Comparison of ENCODE assay signal across 14 mouse cellular contexts in the genomic region with DNA sequence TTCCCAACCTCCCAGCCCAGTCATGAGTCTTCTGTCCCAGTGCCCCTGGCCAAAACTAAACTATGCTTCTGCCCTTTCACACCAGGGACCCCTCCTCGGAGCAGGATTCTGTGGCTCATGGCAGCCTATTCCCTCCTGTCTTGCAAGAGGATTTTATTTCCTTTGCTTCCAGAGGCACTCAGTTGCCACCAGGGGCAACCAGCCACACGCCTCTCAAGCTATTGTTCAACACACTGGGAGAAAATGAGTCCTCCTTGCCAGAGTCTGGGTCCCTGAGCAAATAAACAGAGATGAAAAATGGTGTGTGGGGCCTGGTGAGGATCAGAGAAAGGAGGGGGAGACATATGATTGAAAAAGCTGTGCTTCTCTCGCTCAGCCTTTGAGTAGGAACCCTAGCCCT.
A peak's percentile ranks its signal among the peaks of the same experiment; 100 is the strongest.
DNase-seq lines count a peak whose midpoint lies in the region; ATAC-seq lines count a peak whose summit lies in the region.
"Had no signal": no experiment of that assay in that cellular context is flagged by ENCODE, and none has a peak within 500 bp of the region (broad histone marks: within the 10 kb centered on the region; RNA-seq: fewer than 3 reads in every experiment).

No protein-coding gene starts in this region.

- intact Hi-C loops in left cerebral cortex, postnatal 4 days (cut with DNase I), result no loop called here
- intact Hi-C loops in left cerebral cortex, postnatal 10 days (cut with DNase I), result no loop called here

- no peak overlapping the region for H3K4me2 ChIP-seq in midbrain, embryonic 12.5 days (replicated peaks)
- H3K4me2 ChIP-seq: liver, embryonic 12.5 days had no signal

- WGBS in hindbrain, embryonic 10.5 days, result 29% methylated on average over 3 of the region's 3 CpGs
- 25% methylated on average over 3 of the region's 3 CpGs for WGBS in midbrain, embryonic 12.5 days
- 52% methylated on average over 3 of the region's 3 CpGs for WGBS in limb, embryonic 10.5 days

- peak; percentile 3 for DNase-seq in left cerebral cortex, postnatal 4 days
- no peak for DNase-seq in left cerebral cortex, postnatal 10 days (ENCODE audit: extremely low spot score in 1 of 2, low spot score in 2 of 2)
- peak; percentile 9 for DNase-seq in hindbrain, embryonic 10.5 days (ENCODE audit: low spot score)
- peak; percentile 10 for DNase-seq in retina, embryonic 14.5 days (ENCODE audit: low spot score)
- no peak for DNase-seq in right cerebral cortex, postnatal 36 days (ENCODE audit: low spot score in 2 of 2)
- no peak for DNase-seq in layer of hippocampus, adult 9-11 months
- no peak for DNase-seq in limb, embryonic 10.5 days (ENCODE audit: low spot score)
- DNase-seq: heart, adult 18-20 months; kidney, postnatal 14 days; lung, postnatal 4 days had no signal

- no peak overlapping the region for H3K9ac ChIP-seq in midbrain, embryonic 12.5 days (replicated peaks)
- H3K9ac ChIP-seq: liver, embryonic 12.5 days had no signal

- peak overlapping the region; percentile 29; the same call in 1 of the 2 replicates for H3K27ac ChIP-seq in hindbrain, embryonic 10.5 days
- H3K27ac ChIP-seq in midbrain, embryonic 12.5 days (replicated peaks), result peak overlapping the region; percentile 25
- no peak overlapping the region for H3K27ac ChIP-seq in limb, embryonic 10.5 days
- H3K27ac ChIP-seq: liver, embryonic 12.5 days had no signal

- no peak overlapping the region for H3K4me3 ChIP-seq in hindbrain, embryonic 10.5 days
- H3K4me3 ChIP-seq in midbrain, embryonic 12.5 days, result no peak overlapping the region
- H3K4me3 ChIP-seq in limb, embryonic 10.5 days, result no peak overlapping the region
- H3K4me3 ChIP-seq: liver, embryonic 12.5 days had no signal

- H3K36me3 ChIP-seq in hindbrain, embryonic 10.5 days, result no peaks in the 10 kb centered on the region
- no peaks in the 10 kb centered on the region for H3K36me3 ChIP-seq in midbrain, embryonic 12.5 days
- no peaks in the 10 kb centered on the region for H3K36me3 ChIP-seq in limb, embryonic 10.5 days
- H3K36me3 ChIP-seq: G1E; liver, embryonic 12.5 days had no signal

- H3K4me1 ChIP-seq in hindbrain, embryonic 10.5 days (replicated peaks), result peaks cover 6% of the 10 kb centered on the region
- peaks cover 6% of the 10 kb centered on the region; the same call in 1 of the 2 replicates for H3K4me1 ChIP-seq in midbrain, embryonic 12.5 days
- H3K4me1 ChIP-seq in limb, embryonic 10.5 days, result no peaks in the 10 kb centered on the region
- H3K4me1 ChIP-seq: liver, embryonic 12.5 days had no signal

- H3K9me3 ChIP-seq in hindbrain, embryonic 10.5 days, result no peaks in the 10 kb centered on the region
- H3K9me3 ChIP-seq in midbrain, embryonic 12.5 days, result no peaks in the 10 kb centered on the region
- H3K9me3 ChIP-seq in limb, embryonic 10.5 days (replicated peaks), result no peaks in the 10 kb centered on the region
- H3K9me3 ChIP-seq: liver, embryonic 12.5 days had no signal

- no peaks in the 10 kb centered on the region for H3K27me3 ChIP-seq in hindbrain, embryonic 10.5 days (ENCODE audit: insufficient read depth, poor library complexity, severe bottlenecking)
- H3K27me3 ChIP-seq in midbrain, embryonic 12.5 days, result no peaks in the 10 kb centered on the region
- H3K27me3 ChIP-seq in limb, embryonic 10.5 days (ENCODE audit: low read depth, poor library complexity, severe bottlenecking), result no peaks in the 10 kb centered on the region
- H3K27me3 ChIP-seq: liver, embryonic 12.5 days had no signal

- ATAC-seq in midbrain, embryonic 12.5 days (ENCODE audit: low FRiP score, low read depth), result no peak
- ATAC-seq: intestine, postnatal 0 days; liver, embryonic 12.5 days had no signal

Comparison
In these comparisons a context has a peak if more than half of its experiments do, and no peak if none do; other contexts are left out.
1. DNase-seq: peak in left cerebral cortex, postnatal 4 days (single experiment), hindbrain, embryonic 10.5 days (single experiment) and retina, embryonic 14.5 days (single experiment); none in left cerebral cortex, postnatal 10 days (0 of 2), right cerebral cortex, postnatal 36 days (0 of 2), layer of hippocampus, adult 9-11 months (single experiment) and limb, embryonic 10.5 days (single experiment).